Mouse (Mus musculus) liver, adult 2 months (tissue): ENCODE measurements around the gene C8a.

Experiments
- CTCF ChIP-seq: fragments of 200-500 bp; IDR thresholded peaks from 2 replicates; pipeline ENCODE4 v1.5.1; 2011; ENCODE audit warnings: low read depth, low read length, control low read depth
- POLR2A ChIP-seq: fragments of 200-500 bp; IDR thresholded peaks from 2 replicates; pipeline ENCODE4 v1.6.1; 2011; ENCODE audit warnings: low read length, control low read depth; ENCODE audit not compliant: insufficient read depth; ENCODE audit errors: extremely low read depth

- TF ChIP-seq CTCF, result no peak
- TF ChIP-seq POLR2A, result no peak
Observed at GRCm38 (mm10) chr4:104843546-104843945, 32.7 kb downstream of the C8a start.
